In genomic region chr13:114009786-114010185, GRCm38 (mm10) we compare ENCODE assay signal across 13 mouse cellular contexts.
"Had no signal": no experiment of that assay in that cellular context is flagged by ENCODE, and none has a peak within 500 bp of the region (broad histone marks: within the 10 kb centered on the region; RNA-seq: fewer than 3 reads in every experiment).

No protein-coding gene starts in this region.

- H3K27me3 ChIP-seq: limb, embryonic 13.5 days; liver, embryonic 15.5 days; midbrain, embryonic 13.5 days had no signal

- H3K27ac ChIP-seq: kidney, postnatal 0 days; limb, embryonic 13.5 days; liver, embryonic 15.5 days; midbrain, embryonic 13.5 days; stomach, postnatal 0 days had no signal

- DNase-seq: kidney, postnatal 4 days; left cerebral cortex, postnatal 4 days; lung, adult 2 months; lung, postnatal 36 days; right cerebral cortex, adult 18-20 months; thymus, adult 18-20 months; thymus, postnatal 14 days had no signal

- H3K9ac ChIP-seq: limb, embryonic 13.5 days; liver, embryonic 15.5 days; midbrain, embryonic 13.5 days had no signal

- H3K4me3 ChIP-seq: limb, embryonic 13.5 days; liver, embryonic 15.5 days; midbrain, embryonic 13.5 days had no signal

- H3K4me2 ChIP-seq: limb, embryonic 13.5 days; liver, embryonic 15.5 days; midbrain, embryonic 13.5 days had no signal

- H3K4me1 ChIP-seq: liver, embryonic 15.5 days had no signal

- H3K36me3 ChIP-seq: limb, embryonic 13.5 days; liver, embryonic 15.5 days; midbrain, embryonic 13.5 days had no signal

- ATAC-seq: lung, postnatal 0 days; midbrain, embryonic 13.5 days had no signal

- H3K9me3 ChIP-seq: limb, embryonic 13.5 days; liver, embryonic 15.5 days; midbrain, embryonic 13.5 days had no signal
